Mouse (Mus musculus) liver, embryonic 14.5 days (tissue): ENCODE results near the gene Dhx34.

ENCODE experiments used
- CTCF ChIP-seq: IDR thresholded peaks from 2 replicates; pipeline ENCODE4 v1.5.1; 2016; ENCODE audit warnings: antibody characterized with exemption, low read depth, control low read depth
- EP300 ChIP-seq: IDR thresholded peaks from 2 replicates; pipeline ENCODE4 v1.6.1; 2016; ENCODE audit warnings: antibody characterized with exemption, low read depth

- TF ChIP-seq CTCF: peak; percentile 65
- TF ChIP-seq EP300: no peak
Measured at GRCm38 (mm10) chr7:16210862-16211365, 10.9 kb downstream of the Dhx34 start.
